Mouse (Mus musculus) E14TG2a.4 (cell line): Measurements from ENCODE around the gene Rtraf.

Experiments used
- CTCF ChIP-seq: conservative IDR thresholded peaks from 2 replicates; pipeline ENCODE4 v1.5.1; 2014; ENCODE audit warnings: low read length
- POU5F1 ChIP-seq: IDR thresholded peaks from 2 replicates; pipeline ENCODE4 v1.6.1; 2014; ENCODE audit warnings: low read length, borderline replicate concordance

DNA sequence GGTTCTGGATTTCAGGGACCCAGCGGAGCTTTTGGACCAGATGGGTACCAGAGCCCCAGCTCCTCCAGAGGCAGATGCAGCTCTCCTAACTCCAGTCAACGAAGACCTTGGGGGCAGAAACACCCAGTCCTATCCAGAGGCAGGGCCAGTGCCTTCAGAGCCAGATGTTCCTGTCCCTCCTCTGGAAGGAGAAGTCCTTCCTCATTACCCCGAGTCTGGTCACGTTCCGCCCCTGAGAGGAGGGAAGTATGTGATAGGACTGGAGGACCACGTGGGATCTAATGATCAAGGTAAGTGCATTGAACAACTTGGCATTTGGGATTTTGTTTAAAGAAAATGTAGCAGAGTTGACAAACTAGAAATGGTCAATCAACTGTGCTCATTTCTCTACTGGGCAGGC lies 55.0 kb downstream of the Rtraf start:
- TF ChIP-seq CTCF (no peak), POU5F1 (no peak)
